Mouse (Mus musculus) lung, embryonic 16.5 days (tissue): ENCODE measurements around the gene Tmem262. TPM values are rescaled to one million over a fixed set of nuclear protein-coding genes. Genes with fewer than 3 reads are reported as not detected.

Experiments used
- ATAC-seq: fragments of 200-750 bp; cut with Nextera tagmentation; 2 replicates; pipeline ENCODE4 v1.8.0; 2017; ENCODE audit warnings: low read depth, mild to moderate bottlenecking, moderate library complexity
- H3K27ac ChIP-seq: fragments of 300-500 bp; sonication (generic); 2 replicates; pipeline ENCODE4 v1.5.1; 2014; ENCODE audit warnings: mild to moderate bottlenecking, control low read depth, low read length
- H3K27me3 ChIP-seq: fragments of 300-500 bp; sonication (generic); 2 replicates; pipeline ENCODE4 v1.6.1; 2014; ENCODE audit warnings: low read depth, low read length, mixed read lengths; ENCODE audit not compliant: control insufficient read depth, insufficient read depth
- H3K36me3 ChIP-seq: fragments of 300-500 bp; sonication (generic); 2 replicates; pipeline ENCODE4 v1.6.1; 2014; ENCODE audit warnings: low read length; ENCODE audit not compliant: control insufficient read depth, insufficient read depth
- H3K4me1 ChIP-seq: fragments of 300-500 bp; sonication (generic); replicated peaks from 2 replicates; pipeline ENCODE4 v1.6.1; 2014; ENCODE audit warnings: low read length, mixed read lengths; ENCODE audit not compliant: control insufficient read depth, insufficient read depth
- H3K4me2 ChIP-seq: fragments of 300-500 bp; sonication (generic); 2 replicates; pipeline ENCODE4 v1.6.1; 2014; ENCODE audit warnings: low read depth, low read length, control low read depth
- H3K4me3 ChIP-seq: fragments of 300-500 bp; sonication (generic); 2 replicates; pipeline ENCODE4 v1.5.1; 2014; ENCODE audit warnings: mild to moderate bottlenecking, low read length, control low read depth
- H3K9ac ChIP-seq: fragments of 300-500 bp; sonication (generic); 2 replicates; pipeline ENCODE4 v1.6.1; 2014; ENCODE audit warnings: low read length, control low read depth
- H3K9me3 ChIP-seq: fragments of 300-500 bp; sonication (generic); 2 replicates; pipeline ENCODE4 v1.6.1; 2016; ENCODE audit warnings: low read length; ENCODE audit not compliant: control insufficient read depth
- WGBS: fragments of 180-500 bp; shearing (Covaris S2); extraction: QIAGEN DNeasy Blood & Tissue Kit; methylation state at CpG from one replicate; pipeline ENCODE4 v1.1.7; 2014; 5-methylcytosine and 5-hydroxymethylcytosine counted together
- polyA plus RNA-seq: library from polyadenylated mRNA; unstranded; fragments of >200 nt; fragmentation: Nextera tagmentation; extraction: Ambion mirVana; gene quantifications from 2 replicates; pipeline ENCODE4 v1.2.1, GENCODE M21; 2015

The Tmem262 gene
- polyA plus RNA-seq, 1 experiment from 2014 or later, result not detected

DNA sequence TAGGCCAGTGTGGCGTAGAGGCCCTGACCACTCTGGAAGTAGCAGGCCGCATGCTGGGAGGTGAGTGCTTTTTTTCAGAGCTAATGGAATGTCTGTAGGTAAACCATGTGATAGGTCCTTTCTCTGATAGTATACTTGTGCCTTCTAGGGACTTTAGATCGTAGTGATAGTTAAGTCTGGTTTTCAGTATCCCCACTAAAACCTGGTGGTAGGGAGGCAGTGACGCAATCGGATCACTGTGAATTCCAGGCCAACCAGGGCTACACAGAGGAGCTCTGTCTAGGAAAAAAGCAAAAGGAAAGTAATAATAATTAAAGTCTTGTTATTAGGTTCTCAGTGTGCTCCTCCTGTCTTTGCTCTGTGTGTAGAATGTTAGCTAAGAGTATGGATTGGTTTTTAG lies 21.3 kb upstream of the Tmem262 start:
- H3K27me3 ChIP-seq, result no peaks in the 10 kb centered on the region
- no peaks in the 10 kb centered on the region for H3K9me3 ChIP-seq
- peak overlapping the region; percentile 92 for H3K9ac ChIP-seq
- peaks cover 23% of the 10 kb centered on the region for H3K36me3 ChIP-seq
- peak overlapping the region; percentile 78 for H3K4me2 ChIP-seq
- peaks cover 24% of the 10 kb centered on the region for H3K4me1 ChIP-seq
- H3K4me3 ChIP-seq, result peak overlapping the region; percentile 86
- 32% methylated on average over 4 of the region's 5 CpGs for WGBS
- no peak overlapping the region for H3K27ac ChIP-seq
- ATAC-seq, result no peak

DNA sequence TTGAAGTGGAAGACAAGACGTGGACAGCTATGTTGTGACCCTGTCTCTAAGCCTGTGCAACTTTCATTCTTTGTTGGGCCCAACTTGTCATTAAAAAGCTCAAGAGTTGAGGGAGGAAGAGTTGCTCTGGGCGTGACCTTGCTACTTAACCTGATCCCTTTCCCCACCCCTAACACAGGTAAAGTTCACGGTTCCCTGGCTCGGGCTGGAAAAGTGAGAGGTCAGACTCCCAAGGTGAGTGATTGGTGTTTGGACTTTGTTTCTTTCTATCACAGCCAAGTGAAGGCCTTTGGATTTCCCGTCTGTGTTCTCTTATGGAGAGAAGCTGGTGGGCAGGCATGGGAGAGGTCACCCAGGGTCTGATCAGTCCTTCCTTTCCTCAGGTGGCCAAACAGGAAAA lies 20.9 kb upstream of the Tmem262 start:
- H3K27ac ChIP-seq, result no peak overlapping the region
- no peak for ATAC-seq
- H3K9me3 ChIP-seq, result no peaks in the 10 kb centered on the region
- H3K36me3 ChIP-seq, result peaks cover 19% of the 10 kb centered on the region
- no peak overlapping the region for H3K9ac ChIP-seq
- peaks cover 24% of the 10 kb centered on the region for H3K4me1 ChIP-seq
- H3K4me3 ChIP-seq, result peak overlapping the region; percentile 86
- H3K4me2 ChIP-seq, result peak overlapping the region; percentile 78
- no peaks in the 10 kb centered on the region for H3K27me3 ChIP-seq
- 76% methylated on average over 5 of the region's 5 CpGs for WGBS

DNA sequence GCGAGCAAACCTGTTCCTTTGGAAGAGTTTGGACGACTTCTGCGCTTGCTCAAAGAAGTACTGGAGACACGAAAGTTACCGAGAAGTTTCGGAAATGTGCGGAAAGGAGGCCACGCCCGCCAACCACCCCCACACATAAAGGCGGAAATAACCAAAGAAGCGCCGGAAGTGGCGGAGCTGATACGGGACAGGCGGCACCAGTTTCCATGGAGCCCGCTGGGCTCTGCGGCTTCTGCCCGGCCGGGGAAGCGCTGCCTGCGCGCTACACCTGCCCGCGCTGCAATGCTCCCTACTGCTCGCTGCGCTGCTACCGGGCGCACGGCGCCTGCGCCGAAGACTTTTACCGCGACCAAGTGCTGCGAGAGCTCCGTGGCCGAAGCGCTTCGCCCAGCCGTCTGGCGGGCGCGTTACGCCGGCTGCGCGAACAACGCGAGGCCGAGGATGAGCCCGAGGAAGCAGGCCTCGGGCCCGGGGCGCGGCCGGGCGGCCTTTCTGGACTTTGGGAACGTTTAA lies 18.8 kb upstream of the Tmem262 start, which contains the start of gene Znhit2:
TSS of gene Znhit2 (plus strand) at position 172 of the 513 bp plus-strand sequence.
- peak within 1 kb of the TSS; percentile 89 for H3K4me3 ChIP-seq

GRCm38 (mm10) chr19:6061641-6062302 lies 18.1 kb upstream of the Tmem262 start:
- Histone ChIP-seq H3K4me1 (peaks cover 22% of the 10 kb centered on the region), H3K4me3 (peak overlapping the region; percentile 89), H3K36me3 (0 out of 2 replicates have a peak, but pooled peaks cover 9% of the 10 kb centered on the region), H3K27ac (peak overlapping the region; percentile 88), H3K27me3 (no peaks in the 10 kb centered on the region), H3K9ac (peak overlapping the region; percentile 93), H3K4me2 (peak overlapping the region; percentile 83), H3K9me3 (no peaks in the 10 kb centered on the region)
- WGBS, result under 1% methylated on average over 44 of the region's 44 CpGs
- ATAC-seq, result no peak

More for the DNA sequence above, 18.8 kb upstream of the Tmem262 start, which contains the start of gene Znhit2:
- H3K9me3 ChIP-seq, result no peaks in the 10 kb centered on the region
- H3K27me3 ChIP-seq, result no peaks in the 10 kb centered on the region
- H3K4me1 ChIP-seq, result peaks cover 24% of the 10 kb centered on the region
- peak within 1 kb of the TSS; percentile 88 for H3K27ac ChIP-seq
- peak within 1 kb of the TSS; percentile 93 for H3K9ac ChIP-seq
- WGBS, result under 1% methylated on average over 58 of the region's 58 CpGs
- H3K36me3 ChIP-seq, result 0 out of 2 replicates have a peak, but pooled peaks cover 9% of the 10 kb centered on the region
- peak; percentile 76 for ATAC-seq
- H3K4me2 ChIP-seq, result peak within 1 kb of the TSS; percentile 83

GRCm38 (mm10) chr19:6062418-6062817 lies 17.4 kb upstream of the Tmem262 start:
- Histone ChIP-seq H3K4me2 (peak overlapping the region; percentile 83), H3K36me3 (0 out of 2 replicates have a peak, but pooled peaks cover 9% of the 10 kb centered on the region), H3K9me3 (no peaks in the 10 kb centered on the region), H3K4me3 (peak overlapping the region; percentile 89), H3K4me1 (peaks cover 27% of the 10 kb centered on the region), H3K27ac (no peak overlapping the region), H3K9ac (peak overlapping the region; percentile 93), H3K27me3 (no peaks in the 10 kb centered on the region)
- 41% methylated on average over 5 of the region's 5 CpGs for WGBS
- ATAC-seq, result no peak

DNA sequence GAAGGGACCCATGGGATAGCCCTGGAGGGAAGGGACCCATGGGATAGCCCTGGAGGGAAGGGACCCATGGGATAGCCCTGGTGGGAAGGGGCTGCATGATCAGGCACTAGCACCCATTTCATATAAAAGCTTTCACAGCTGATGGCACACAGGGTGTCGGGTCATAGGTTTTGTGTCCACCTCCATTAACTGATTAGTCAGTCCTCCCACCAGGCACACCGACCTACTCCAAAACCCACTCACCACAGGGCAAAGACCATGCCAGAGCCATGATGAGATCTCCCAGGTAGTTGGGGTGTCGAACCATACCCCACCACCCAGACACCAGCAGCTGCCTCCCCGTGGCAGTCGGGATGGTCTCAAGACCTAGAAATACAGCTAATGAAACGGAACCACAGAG lies 16.8 kb upstream of the Tmem262 start:
- WGBS, result 93% methylated on average over 6 of the region's 6 CpGs
- H3K4me3 ChIP-seq, result no peak overlapping the region
- peaks cover 31% of the 10 kb centered on the region for H3K4me1 ChIP-seq
- no peaks in the 10 kb centered on the region for H3K9me3 ChIP-seq
- H3K36me3 ChIP-seq, result 0 out of 2 replicates have a peak, but pooled peaks cover 9% of the 10 kb centered on the region
- H3K9ac ChIP-seq, result no peak overlapping the region
- no peak for ATAC-seq
- no peaks in the 10 kb centered on the region for H3K27me3 ChIP-seq
- H3K27ac ChIP-seq, result no peak overlapping the region
- H3K4me2 ChIP-seq, result no peak overlapping the region

GRCm38 (mm10) chr19:6066571-6066970 lies 13.3 kb upstream of the Tmem262 start:
- H3K9me3 ChIP-seq, result no peaks in the 10 kb centered on the region
- H3K27me3 ChIP-seq, result no peaks in the 10 kb centered on the region
- no peak for ATAC-seq
- H3K36me3 ChIP-seq, result peaks cover 15% of the 10 kb centered on the region
- H3K4me1 ChIP-seq, result peaks cover 27% of the 10 kb centered on the region
- peak overlapping the region; percentile 64 for H3K9ac ChIP-seq
- 29% methylated on average over 5 of the region's 5 CpGs for WGBS
- H3K27ac ChIP-seq, result no peak overlapping the region
- peak overlapping the region; percentile 93 for H3K4me2 ChIP-seq
- peak overlapping the region; percentile 49 for H3K4me3 ChIP-seq

- Histone ChIP-seq H3K4me1 (peaks cover 24% of the 10 kb centered on the region), H3K9me3 (no peaks in the 10 kb centered on the region), H3K4me2 (peak overlapping the region; percentile 93), H3K36me3 (peaks cover 15% of the 10 kb centered on the region), H3K27ac (peak overlapping the region; percentile 41), H3K9ac (peak overlapping the region; percentile 64), H3K4me3 (peak overlapping the region; percentile 49), H3K27me3 (no peaks in the 10 kb centered on the region)
- under 1% methylated on average over 30 of the region's 30 CpGs for WGBS
- ATAC-seq, result peak; percentile 53
These were observed 12.7 kb upstream of the Tmem262 start for GRCm38 (mm10) chr19:6067011-6067723.
